Mouse (Mus musculus): Measurements from ENCODE around the gene Bbx.

The Bbx gene

DNA sequence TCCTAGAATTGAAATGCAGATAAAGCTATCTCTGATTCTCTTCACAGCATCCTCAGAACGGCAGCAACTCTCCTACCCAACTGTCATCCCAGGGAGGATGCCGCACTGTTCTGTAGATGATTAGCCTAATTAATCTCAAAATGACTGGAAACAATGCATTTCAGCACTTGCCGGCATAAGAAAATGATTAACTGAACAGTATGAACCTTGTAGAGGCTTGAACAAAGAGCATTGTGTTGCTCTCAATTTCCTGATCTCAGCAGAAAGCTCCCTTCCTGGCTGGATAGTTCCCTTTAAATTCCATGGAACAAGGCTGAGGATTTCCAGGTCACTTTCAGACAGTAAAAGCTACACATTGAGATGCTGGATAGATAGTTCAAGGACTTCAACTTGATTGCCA lies 197.0 kb downstream of the Bbx start:
- no peak for DNase-seq (ENCODE audit: low spot score in 2 of 2)

DNA sequence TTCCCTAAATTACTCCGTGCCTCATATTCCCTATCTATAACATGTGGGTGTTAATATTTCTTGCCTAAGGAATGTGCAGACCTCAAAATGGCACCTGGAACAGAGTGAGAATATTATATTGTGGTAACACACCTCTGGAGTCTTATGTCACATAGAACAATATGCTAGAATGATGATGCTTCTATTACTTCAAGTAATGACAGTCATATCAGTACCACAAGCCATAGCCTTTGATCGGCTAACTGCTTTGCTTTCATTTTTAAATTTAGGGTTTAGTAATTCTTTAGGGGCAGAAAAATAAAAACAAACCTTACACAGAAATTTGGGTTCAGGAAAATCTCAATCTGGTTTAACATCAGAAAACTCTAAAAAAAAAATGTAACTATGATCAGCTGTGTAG lies 201.6 kb downstream of the Bbx start:
- no peak for DNase-seq (ENCODE audit: low spot score in 2 of 2)

DNA sequence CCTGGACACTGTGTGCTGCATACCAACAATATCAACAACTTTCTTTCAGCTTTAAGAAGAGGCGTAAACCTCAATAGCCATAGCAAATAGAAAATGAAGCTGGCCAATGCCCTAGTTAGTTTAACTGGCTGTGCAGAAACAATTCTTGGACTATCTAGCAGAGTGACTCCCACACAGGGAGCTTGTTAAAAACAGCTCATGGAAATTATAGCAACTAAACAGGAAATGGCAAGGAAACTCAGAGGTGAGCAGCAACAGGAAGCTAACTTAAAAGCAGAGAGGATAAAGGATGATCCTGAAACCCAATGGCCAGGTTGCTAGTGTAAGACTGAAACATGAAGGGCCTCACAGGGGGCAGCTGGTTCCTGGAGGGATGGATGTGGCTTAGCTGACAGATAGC lies 203.4 kb downstream of the Bbx start:
- DNase-seq (ENCODE audit: low spot score in 2 of 2), result no peak

DNA sequence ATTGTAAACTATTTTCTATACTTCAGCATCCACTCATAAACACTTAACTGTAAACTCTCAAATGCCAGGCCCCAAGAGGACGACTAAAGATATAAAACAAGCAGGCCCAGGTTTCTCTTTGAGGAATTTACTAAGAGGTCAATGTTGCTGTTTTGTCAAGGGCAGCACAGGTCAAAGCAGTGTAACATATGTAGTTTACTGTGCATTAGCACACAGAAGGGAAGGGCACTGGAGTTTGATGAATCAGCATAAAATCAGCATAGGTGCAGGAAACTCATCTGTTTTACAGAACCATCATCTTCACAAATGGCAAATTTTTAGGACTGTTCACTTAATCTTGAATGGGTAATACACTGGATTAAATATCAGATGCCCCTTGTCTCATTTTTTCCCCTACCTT lies 205.9 kb downstream of the Bbx start:
- DNase-seq (ENCODE audit: low spot score in 2 of 2), result no peak

DNA sequence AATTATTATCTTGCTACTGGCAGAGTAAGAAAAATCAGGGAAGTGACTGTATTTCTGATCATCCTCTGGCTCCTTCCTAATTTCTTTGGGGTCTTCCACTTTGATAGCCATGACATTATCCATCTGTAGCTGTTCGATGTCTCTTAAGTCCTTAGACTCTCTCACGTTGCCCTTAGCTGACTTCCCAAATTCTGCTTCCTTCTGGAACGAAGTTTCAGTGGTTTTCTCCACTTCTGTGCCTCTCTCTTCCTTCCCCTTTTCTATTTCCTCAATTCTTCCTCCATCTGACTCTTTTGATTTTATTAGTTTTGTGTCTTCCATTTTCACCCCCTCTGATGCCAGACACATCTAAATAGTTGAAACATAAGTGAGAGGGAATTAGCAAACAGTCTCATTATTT lies 207.2 kb downstream of the Bbx start:
- no peak for DNase-seq (ENCODE audit: low spot score in 2 of 2)

DNA sequence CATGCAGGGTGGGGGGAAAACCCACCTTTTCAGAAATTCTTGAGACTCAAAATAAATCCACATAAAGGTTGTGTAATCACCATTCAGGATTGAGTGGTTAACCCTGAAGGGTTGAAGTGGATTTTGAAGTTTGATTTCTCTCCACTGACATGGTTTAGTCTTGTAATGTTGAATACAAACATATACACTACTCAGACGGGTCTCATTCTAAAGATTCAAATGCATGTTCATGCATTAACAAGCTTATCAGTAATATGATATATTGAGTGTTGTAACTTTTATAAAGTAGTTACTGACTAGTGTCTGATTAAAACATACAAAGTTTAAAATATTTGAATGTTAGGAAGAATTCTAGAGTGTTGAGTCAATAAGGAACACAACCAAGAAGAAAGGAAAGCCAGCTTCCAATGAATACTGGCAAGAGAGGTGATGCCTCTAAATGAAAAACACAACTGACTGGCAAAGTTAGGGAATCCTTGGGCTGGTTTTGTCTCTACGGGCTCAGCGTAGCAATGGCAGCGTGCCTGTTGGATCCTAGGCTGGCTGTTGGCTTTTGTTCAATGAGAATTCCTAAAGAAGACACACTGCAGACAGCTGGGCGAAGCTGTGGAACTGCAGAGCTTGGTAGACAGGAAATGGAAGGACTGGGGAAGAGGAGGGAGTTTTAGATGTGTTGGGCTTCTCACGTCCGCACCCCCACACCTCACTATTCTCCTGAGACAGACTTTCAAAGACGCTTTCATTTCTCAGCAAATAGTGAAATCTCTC lies 211.3 kb downstream of the Bbx start:
- peak in 1 of 2 experiments; percentile 34 for DNase-seq (ENCODE audit: low spot score in 2 of 2)

DNA sequence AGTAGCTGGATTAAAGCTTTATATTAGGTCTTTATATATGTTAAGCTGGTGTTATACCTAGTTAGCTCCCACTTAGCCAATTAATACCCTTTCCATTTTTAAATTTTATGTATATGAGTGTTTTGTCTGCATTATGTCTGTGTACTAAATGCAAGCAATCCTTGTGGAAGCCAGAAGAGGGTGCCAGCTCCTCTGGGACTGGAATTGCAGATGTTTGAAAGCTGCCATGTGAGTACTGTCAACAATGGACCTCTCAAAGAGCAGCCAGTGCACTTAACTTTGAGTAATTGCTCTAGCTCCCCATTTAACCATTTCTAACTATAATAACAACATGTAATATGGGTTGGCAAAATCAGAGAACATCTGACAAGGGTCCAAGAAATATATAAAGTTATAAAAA lies 215.1 kb downstream of the Bbx start:
- DNase-seq (ENCODE audit: low spot score in 2 of 2), result no peak

DNA sequence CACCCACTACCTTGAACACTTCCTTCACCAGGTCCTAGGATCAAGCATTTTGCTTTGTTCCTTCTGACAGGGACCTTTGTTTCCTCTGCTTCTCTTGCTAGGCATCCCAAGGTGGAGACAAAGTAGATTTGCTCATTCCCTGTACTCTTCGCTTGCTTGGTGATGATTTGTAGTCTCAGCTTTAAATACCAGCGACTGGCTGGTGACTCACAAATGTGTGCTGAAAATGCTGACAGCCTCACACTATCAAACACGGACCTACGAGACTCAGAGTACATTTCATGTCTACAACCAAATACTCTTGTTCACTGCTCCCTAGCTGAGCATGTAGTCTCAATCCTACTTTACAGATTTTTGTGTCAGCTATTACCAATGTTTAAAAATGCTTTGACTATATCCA lies 220.5 kb downstream of the Bbx start:
- no peak for DNase-seq (ENCODE audit: low spot score in 2 of 2)

DNA sequence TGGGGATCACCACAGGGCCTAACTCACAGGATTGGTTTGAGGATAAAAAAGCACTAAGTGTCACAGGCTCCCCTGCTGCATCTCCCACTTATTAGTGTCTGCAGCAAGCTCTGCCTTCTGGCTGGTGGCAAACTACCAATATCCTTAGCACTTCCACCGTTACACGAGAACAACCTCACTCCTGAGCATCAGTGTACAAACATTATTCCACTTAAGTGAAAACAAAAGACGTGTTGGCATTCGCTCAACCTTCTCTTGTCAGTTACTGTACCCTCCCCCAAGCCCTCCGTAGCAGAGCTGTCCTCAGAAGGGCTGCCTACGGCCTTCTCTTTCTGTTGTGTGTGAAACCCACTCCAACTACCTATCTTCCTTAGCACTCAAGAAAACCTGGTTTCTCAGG lies 221.0 kb downstream of the Bbx start:
- DNase-seq (ENCODE audit: low spot score in 2 of 2), result no peak

DNA sequence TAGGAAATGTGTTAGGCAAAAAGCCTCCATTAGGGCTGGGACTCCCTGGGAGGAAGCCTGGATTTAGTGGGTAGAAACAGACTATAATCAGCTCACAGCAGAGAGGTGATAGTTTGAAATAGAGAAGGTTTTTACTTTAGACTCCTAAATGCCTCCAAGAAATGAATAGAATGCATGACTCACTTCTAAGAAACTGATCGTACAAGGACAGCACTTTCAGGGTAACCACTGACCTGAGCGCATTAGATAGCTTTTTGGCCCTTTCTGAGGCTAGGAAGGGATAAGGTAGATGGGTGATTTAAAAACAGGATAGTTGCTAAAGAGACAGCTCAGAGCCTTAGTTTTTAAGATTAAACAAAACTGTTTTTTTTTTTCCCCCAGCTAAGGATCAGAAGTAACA lies 221.4 kb downstream of the Bbx start:
- no peak for DNase-seq (ENCODE audit: low spot score in 2 of 2)

DNA sequence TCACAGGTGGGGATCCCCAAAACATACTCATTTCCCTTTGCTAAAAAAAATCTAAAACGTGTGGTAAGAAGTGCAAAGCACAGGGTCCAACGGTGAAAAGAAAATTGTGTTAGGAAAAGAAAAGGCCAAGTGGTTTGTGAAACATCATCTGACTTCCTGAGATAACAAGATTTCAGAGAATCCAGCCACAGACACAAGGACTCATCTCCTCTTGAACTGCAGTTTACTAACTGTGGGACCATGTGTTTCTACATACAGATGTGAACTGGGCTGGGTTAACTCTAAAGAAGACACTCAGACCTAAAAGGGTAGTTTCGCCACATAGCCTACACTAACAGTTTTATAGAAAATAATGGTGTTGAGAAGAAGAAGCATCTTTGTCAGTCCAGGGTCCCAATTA lies 227.2 kb downstream of the Bbx start:
- DNase-seq (ENCODE audit: low spot score in 2 of 2), result no peak

DNA sequence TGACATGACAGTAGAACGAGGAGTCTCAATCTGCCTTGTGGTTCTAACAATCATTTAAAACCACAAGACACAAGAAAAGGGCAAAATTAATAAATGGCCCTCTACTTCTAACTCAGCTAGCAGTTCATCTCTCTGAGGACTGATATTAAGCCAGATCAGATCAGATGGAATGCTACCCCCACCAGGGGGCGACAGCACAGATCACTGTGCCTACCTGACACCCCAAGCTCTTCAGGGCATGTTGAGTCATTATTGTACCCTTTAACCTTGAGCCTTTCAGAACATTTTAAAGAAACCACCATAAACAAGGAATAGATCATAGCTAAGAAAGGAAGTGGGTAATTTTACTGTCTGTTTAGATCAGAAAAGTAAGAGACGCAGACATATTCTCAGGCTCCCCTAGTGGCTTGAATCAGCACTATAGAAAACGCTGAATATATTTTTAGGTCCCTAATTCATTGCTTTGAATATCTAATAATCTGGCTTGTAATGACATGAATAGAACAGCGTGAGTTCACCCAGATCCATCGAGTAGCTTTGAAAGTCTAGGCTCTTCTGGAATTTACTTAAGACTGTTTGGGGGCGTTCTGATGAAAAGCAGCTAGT lies 230.5 kb downstream of the Bbx start:
- DNase-seq (ENCODE audit: low spot score in 2 of 2), result no peak

DNA sequence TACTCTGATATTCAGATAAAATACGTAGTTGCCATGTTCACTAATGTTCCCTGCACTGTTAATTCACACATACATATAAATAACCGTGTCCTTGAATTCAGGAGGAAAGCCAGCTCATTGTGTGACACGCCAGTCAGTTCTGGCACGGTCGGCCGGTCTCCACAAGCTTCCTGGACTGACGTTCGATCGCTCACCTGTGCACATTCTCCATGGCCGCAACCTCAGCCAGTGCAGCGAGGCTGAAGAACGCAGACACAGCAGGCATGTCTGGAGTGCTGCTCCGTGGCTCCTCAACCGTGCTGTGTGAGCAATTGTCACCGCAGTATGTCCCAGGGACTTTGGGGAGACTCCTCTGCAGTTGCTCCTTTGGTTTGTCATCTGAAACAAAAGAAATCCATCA lies 232.0 kb downstream of the Bbx start:
- no peak for DNase-seq (ENCODE audit: low spot score in 2 of 2)

DNA sequence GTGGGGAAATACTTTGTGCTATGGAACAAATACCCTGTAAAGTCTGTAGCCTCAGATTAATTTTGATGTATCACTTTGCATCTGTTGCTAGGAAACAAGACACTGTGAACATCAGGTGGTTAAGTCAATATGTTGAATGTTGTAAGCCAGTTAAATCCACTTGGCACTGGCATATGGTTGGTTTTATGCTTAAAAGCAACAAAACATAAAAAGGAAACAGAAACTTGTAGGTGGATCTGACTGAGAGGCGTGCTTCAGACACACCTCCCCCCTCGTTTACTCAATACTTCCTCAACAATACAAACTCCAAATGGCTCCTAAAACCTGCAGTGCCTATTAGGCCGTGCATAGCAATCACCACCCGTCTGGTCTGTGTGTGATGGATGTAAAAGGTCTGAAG lies 236.1 kb downstream of the Bbx start:
- no peak for DNase-seq (ENCODE audit: low spot score in 2 of 2)

DNA sequence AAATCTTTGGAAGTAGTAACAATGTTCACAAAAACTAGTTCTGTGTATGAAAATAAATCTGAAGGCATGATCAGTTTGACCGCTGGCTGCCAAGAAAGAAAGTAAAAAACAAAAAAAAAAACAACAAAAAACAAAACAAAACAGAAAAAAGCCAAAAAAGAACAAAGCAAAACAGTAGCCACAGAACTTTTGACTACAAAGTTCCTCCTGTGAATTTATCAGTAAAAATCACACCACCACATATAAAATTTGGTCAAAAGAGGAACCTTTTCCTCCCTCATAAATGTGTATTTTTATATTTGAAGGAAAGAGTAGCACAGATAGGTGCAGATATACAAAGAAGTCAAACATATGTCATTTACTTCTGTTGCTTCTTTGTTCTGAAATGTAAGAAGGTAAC lies 239.6 kb downstream of the Bbx start:
- DNase-seq (ENCODE audit: low spot score in 2 of 2), result no peak

DNA sequence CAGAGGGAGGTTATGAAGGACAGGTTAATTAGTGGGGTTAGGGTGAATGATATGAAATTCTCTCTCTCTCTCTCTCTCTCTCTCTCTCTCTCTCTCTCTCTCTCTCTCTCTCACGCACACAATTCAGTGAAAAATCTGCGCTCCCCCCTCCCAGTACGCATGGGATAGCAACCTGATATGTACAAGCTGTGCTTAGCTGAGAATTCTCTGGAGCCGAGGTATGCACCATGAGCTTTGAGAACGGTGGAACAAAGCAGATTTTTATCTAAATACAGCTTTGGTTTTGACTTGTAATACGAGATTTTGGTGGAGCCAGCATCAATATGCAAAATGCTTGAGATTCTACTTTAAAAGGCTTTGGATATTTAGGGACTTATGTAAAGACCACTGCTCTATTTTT lies 243.1 kb downstream of the Bbx start:
- DNase-seq (ENCODE audit: low spot score in 2 of 2), result no peak

DNA sequence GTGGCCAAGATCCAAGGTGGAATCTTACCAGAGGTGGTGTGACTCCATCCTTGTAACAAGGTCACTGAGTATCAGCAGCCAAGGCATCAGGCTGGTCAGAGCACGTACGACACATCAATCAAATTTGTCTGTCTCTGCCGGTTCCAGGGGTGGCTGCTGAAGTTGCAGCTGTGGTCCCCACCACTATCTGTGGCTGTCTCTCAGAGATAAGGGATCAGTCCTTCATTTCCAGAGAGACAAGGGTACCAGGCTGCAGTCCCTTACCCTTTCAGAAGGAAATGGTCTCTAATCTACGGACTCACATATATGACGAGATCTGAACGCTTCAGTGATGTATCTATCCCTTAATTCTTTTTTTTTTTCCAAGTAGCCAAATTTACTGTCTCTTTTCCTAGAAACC lies 245.6 kb downstream of the Bbx start:
- DNase-seq (ENCODE audit: low spot score in 2 of 2), result no peak

DNA sequence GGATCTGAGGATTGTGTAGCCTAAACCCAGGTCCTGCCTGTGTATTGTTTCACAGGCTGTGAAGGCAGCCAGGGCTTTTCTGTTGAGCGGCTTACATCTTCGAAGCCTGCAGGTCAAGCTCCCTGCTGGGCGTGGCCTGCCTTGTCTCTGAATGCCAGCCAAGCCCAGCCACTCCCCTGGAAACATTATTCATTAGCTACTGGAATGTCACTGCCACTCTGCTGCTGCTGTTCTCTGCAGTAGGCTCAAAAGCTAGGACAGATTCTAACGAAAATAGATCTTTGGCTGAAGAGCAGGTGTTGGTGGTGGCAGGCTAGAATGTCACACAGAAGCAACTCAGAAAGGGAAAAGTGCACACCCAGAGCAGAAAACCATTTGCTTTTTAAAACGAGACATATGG lies 247.1 kb downstream of the Bbx start:
- DNase-seq (ENCODE audit: low spot score in 2 of 2), result peak in 1 of 2 experiments; percentile 23

DNA sequence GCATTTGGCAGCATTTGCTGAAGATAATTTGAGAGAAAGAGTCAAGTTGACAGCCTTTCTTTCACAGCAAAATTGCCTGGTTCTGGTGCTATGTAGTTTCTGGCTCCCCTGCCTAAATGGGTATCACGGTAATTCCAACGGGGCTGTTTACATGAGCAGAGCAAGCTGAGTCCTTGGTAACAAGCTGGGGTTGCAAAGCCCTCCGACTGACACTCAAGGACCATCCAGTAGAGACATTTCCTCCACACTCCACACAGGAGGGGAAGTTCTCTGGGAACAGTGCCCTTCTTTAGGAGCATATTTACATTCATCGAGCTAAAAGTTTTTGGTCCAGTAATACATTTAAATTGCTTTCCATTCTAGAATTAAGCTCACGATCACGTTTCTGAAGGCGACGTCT lies 249.2 kb downstream of the Bbx start:
- DNase-seq (ENCODE audit: low spot score in 2 of 2), result no peak

DNA sequence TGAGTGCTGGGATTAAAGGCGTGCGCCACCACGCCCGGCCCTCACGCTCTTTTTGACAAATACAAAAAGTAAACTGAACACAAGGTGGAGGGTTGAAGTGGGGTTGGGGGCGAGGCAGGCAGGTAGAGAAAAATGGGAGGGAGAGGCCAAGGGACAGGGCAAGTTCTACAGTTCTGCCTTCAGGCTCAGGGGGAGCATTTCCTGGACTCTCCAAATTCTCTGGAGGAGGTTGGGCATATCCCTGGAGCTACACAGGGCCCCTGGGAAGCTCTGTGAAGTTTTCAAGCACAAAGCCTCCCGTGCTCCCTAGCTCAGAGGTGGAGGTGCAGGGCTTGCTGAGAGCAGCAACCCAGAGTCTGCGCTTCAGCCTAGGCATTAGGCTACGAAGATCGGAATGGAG lies 249.6 kb downstream of the Bbx start:
- DNase-seq (ENCODE audit: low spot score in 2 of 2), result no peak

DNA sequence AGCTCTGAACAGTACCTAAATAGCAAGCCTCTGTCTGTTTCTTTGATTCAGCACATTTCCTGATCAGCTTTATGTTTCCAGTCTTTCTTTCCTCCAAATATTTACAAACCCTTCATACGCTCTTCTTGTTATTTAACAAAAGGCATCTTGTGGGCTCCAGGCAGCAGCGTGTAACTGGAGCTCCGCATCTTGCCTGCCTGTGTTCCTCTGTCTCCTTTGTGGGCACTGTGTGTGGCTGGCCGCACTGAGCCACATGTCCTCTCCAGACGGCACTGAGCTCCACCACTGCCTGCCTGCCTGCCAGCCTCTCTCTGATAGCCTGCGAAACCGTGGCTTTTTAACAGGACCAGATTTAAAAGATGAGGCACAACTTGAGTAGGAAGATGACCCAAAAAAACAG lies 259.4 kb downstream of the Bbx start:
- no peak for DNase-seq (ENCODE audit: low spot score in 2 of 2)

DNA sequence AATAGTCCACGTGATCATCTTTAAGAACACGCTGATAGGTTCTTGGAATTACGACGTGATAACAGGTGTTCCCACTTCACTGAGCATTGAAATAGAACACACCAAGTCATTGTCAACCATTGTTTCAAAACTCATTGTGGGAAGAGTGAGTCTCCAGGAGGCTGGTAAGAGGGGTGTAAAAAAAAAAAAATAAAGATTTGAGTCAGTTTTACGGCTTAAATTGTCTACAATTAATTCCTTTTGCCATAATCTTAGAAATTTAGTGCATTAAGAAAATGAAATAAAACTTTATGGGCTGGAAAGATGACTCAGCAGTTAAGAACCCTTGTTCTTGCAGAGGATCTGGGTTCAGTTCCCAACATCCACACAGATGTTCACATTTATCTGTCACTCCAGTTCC lies 261.4 kb downstream of the Bbx start:
- DNase-seq (ENCODE audit: low spot score in 2 of 2), result no peak

DNA sequence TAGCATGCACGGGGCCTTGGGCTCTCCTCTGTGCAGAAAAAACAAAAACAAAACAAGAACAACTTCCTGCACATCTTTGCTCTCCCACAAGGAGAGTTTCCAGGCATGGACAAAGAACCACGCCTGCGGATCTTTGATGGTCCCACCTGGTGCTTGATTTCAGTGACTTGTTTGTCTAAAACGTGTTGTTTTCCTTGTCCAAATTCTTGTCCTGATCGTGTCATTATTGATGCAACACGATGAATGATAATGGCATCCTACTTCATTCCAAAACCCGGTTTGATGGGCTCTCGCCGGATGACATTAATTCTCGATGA lies 264.2 kb downstream of the Bbx start:
- DNase-seq (ENCODE audit: low spot score in 2 of 2), result no peak
